Mouse (Mus musculus): ENCODE measurements at regions not wholly inside any gene's neighbourhood (a gene's known extent, or its start where the extent isn't known, plus 50 kb on each side); places are given as distances from the start of the nearest gene placed in this dataset.
"Not testable (repeated sequence)": the region's sequence is repeated elsewhere in the genome, so short reads cannot be mapped to it uniquely, and the experiment has no call there.

GRCm38 (mm10) chr12:71524156-71524555 lies 214.5 kb downstream of the Dact1 start:
- DNase-seq (ENCODE audit: extremely low spot score in 1 of 2, low spot score in 1 of 2), result no peak

GRCm38 (mm10) chr12:71525255-71525927 lies 215.7 kb downstream of the Dact1 start:
- no peak for DNase-seq (ENCODE audit: extremely low spot score in 1 of 2, low spot score in 1 of 2)

GRCm38 (mm10) chr12:71526623-71527022 lies 216.9 kb downstream of the Dact1 start:
- no peak for DNase-seq (ENCODE audit: extremely low spot score in 1 of 2, low spot score in 1 of 2)

GRCm38 (mm10) chr12:71532161-71532560 lies 222.5 kb downstream of the Dact1 start:
- DNase-seq (ENCODE audit: extremely low spot score in 1 of 2, low spot score in 1 of 2), result no peak

GRCm38 (mm10) chr12:71532708-71533450 lies 223.2 kb downstream of the Dact1 start:
- no peak for DNase-seq (ENCODE audit: extremely low spot score in 1 of 2, low spot score in 1 of 2)

- no peak for DNase-seq (ENCODE audit: extremely low spot score in 1 of 2, low spot score in 1 of 2)
These were observed 224.0 kb downstream of the Dact1 start for GRCm38 (mm10) chr12:71533701-71534100.

- no peak for DNase-seq (ENCODE audit: extremely low spot score in 1 of 2, low spot score in 1 of 2)
These were observed 224.5 kb downstream of the Dact1 start for GRCm38 (mm10) chr12:71534199-71534598.

- no peak for DNase-seq (ENCODE audit: extremely low spot score in 1 of 2, low spot score in 1 of 2)
These were observed 225.6 kb downstream of the Dact1 start for GRCm38 (mm10) chr12:71535251-71535650.

- DNase-seq (ENCODE audit: extremely low spot score in 1 of 2, low spot score in 1 of 2), result not testable (repeated sequence)
These were observed 226.1 kb downstream of the Dact1 start for GRCm38 (mm10) chr12:71535831-71536230.

- no peak for DNase-seq (ENCODE audit: extremely low spot score in 1 of 2, low spot score in 1 of 2)
These were observed 229.0 kb downstream of the Dact1 start for GRCm38 (mm10) chr12:71538691-71539090.

GRCm38 (mm10) chr12:71540279-71540678 lies 230.6 kb downstream of the Dact1 start:
- no peak for DNase-seq (ENCODE audit: extremely low spot score in 1 of 2, low spot score in 1 of 2)

- no peak for DNase-seq (ENCODE audit: extremely low spot score in 1 of 2, low spot score in 1 of 2)
These were observed 232.3 kb downstream of the Dact1 start for GRCm38 (mm10) chr12:71541961-71542360.

- no peak for DNase-seq (ENCODE audit: extremely low spot score in 1 of 2, low spot score in 1 of 2)
These were observed 234.0 kb downstream of the Dact1 start for GRCm38 (mm10) chr12:71543571-71544119.

- no peak for DNase-seq (ENCODE audit: extremely low spot score in 1 of 2, low spot score in 1 of 2)
These were observed 234.9 kb downstream of the Dact1 start for GRCm38 (mm10) chr12:71544401-71545159.

GRCm38 (mm10) chr12:71546523-71547265 lies 237.0 kb downstream of the Dact1 start:
- no peak for DNase-seq (ENCODE audit: extremely low spot score in 1 of 2, low spot score in 1 of 2)

GRCm38 (mm10) chr12:71549336-71549735 lies 239.7 kb downstream of the Dact1 start:
- DNase-seq (ENCODE audit: extremely low spot score in 1 of 2, low spot score in 1 of 2), result no peak

GRCm38 (mm10) chr12:71554212-71554611 lies 244.5 kb downstream of the Dact1 start:
- no peak for DNase-seq (ENCODE audit: extremely low spot score in 1 of 2, low spot score in 1 of 2)

GRCm38 (mm10) chr12:71561259-71561658 lies 251.6 kb downstream of the Dact1 start:
- no peak for DNase-seq (ENCODE audit: extremely low spot score in 1 of 2, low spot score in 1 of 2)

- DNase-seq (ENCODE audit: extremely low spot score in 1 of 2, low spot score in 1 of 2), result no peak
These were observed 252.4 kb downstream of the Dact1 start for GRCm38 (mm10) chr12:71561918-71562572.

GRCm38 (mm10) chr12:71563219-71563618 lies 253.5 kb downstream of the Dact1 start:
- DNase-seq (ENCODE audit: extremely low spot score in 1 of 2, low spot score in 1 of 2), result no peak
